Mouse (Mus musculus) cerebellum, adult 2 months (tissue): ENCODE results near the gene Smpd3.

Source experiments
- CTCF ChIP-seq: fragments of 200-500 bp; IDR thresholded peaks from 2 replicates; pipeline ENCODE4 v1.5.1; 2011; ENCODE audit warnings: low read depth, mild to moderate bottlenecking, control low read depth, low read length, moderate library complexity, borderline replicate concordance; ENCODE audit not compliant: insufficient read depth
- POLR2A ChIP-seq: fragments of 200-500 bp; IDR thresholded peaks from 2 replicates; pipeline ENCODE4 v1.6.1; 2011; ENCODE audit warnings: low read length, control low read depth, borderline replicate concordance; ENCODE audit not compliant: insufficient read depth

DNA sequence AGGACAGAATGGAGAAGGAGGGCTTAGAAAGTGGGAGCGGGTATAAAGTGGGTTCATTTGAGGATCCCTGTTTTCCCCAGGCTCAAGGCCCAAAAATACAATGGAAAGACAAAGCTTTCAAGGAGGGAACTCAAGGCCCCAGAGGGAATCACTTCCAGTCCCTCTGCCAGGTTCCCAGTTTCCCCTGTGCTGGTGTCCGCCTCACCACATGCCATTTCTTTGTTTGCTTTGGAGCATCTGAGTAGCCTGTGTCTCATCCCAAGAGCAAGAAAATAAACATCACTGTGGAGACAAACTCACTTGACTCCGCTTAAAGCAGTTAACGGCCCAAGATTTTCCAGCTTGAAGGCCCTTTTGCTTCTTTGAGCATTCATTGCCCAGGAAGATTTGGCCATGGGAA, 20.7 kb downstream of the Smpd3 start:
- TF ChIP-seq CTCF, result no peak
- TF ChIP-seq POLR2A, result no peak
